15 mouse cellular contexts compared by ENCODE assay signal in the genomic region with DNA sequence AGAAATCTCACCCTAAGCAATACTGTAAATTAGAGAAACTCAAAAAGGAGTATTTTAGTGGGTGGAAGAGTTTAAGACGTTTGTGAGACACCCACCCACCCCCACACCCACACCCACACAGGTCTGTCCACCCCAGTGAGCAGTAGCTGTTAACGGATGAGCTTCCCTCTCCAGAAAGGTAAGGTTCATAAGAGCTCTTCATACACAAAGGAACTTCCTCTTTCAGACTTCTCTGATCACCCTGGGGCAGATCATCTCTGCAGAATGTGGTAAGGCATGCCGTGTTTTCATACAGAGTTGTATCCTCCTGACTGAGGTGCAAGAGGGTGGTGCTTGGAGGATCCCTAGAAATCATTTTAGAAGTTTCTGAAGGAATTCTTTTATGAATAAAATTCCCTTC.
DNase-seq lines count a peak whose midpoint lies in the region; ATAC-seq lines count a peak whose summit lies in the region.
"Had no signal": no experiment of that assay in that cellular context is flagged by ENCODE, and none has a peak within 500 bp of the region (broad histone marks: within the 10 kb centered on the region; RNA-seq: fewer than 3 reads in every experiment).

No protein-coding gene starts in this region.

- no peaks in the 10 kb centered on the region for H3K36me3 ChIP-seq in embryonic facial prominence, embryonic 13.5 days
- H3K36me3 ChIP-seq in embryonic facial prominence, embryonic 10.5 days (replicated peaks) = no peaks in the 10 kb centered on the region
- H3K36me3 ChIP-seq in heart, embryonic 15.5 days = no peaks in the 10 kb centered on the region
- H3K36me3 ChIP-seq in hindbrain, embryonic 14.5 days (replicated peaks; ENCODE audit: control insufficient read depth, insufficient read depth) = no peaks in the 10 kb centered on the region
- H3K36me3 ChIP-seq: neural tube, embryonic 12.5 days had no signal

- H3K27me3 ChIP-seq in embryonic facial prominence, embryonic 13.5 days = no peaks in the 10 kb centered on the region
- no peaks in the 10 kb centered on the region for H3K27me3 ChIP-seq in embryonic facial prominence, embryonic 10.5 days (replicated peaks; ENCODE audit: low read depth, poor library complexity, severe bottlenecking)
- H3K27me3 ChIP-seq in heart, embryonic 15.5 days = no peaks in the 10 kb centered on the region
- H3K27me3 ChIP-seq in hindbrain, embryonic 14.5 days (ENCODE audit: control insufficient read depth, insufficient read depth, low read length) = no peaks in the 10 kb centered on the region
- H3K27me3 ChIP-seq: neural tube, embryonic 12.5 days had no signal

- H3K9me3 ChIP-seq in embryonic facial prominence, embryonic 13.5 days = no peaks in the 10 kb centered on the region
- no peaks in the 10 kb centered on the region for H3K9me3 ChIP-seq in embryonic facial prominence, embryonic 10.5 days
- H3K9me3 ChIP-seq in heart, embryonic 15.5 days (replicated peaks) = no peaks in the 10 kb centered on the region
- H3K9me3 ChIP-seq in hindbrain, embryonic 14.5 days (ENCODE audit: control insufficient read depth, low read length) = no peaks in the 10 kb centered on the region
- H3K9me3 ChIP-seq: neural tube, embryonic 12.5 days had no signal

- no peak overlapping the region for H3K4me2 ChIP-seq in embryonic facial prominence, embryonic 13.5 days
- H3K4me2 ChIP-seq in heart, embryonic 15.5 days = no peak overlapping the region
- no peak overlapping the region for H3K4me2 ChIP-seq in hindbrain, embryonic 14.5 days (replicated peaks)
- H3K4me2 ChIP-seq: neural tube, embryonic 12.5 days had no signal

- no peak overlapping the region for H3K9ac ChIP-seq in embryonic facial prominence, embryonic 13.5 days
- H3K9ac ChIP-seq in heart, embryonic 15.5 days = no peak overlapping the region
- no peak overlapping the region for H3K9ac ChIP-seq in hindbrain, embryonic 14.5 days
- H3K9ac ChIP-seq: liver, embryonic 14.5 days; neural tube, embryonic 12.5 days had no signal

- 54% methylated on average over 3 of the region's 3 CpGs for WGBS in embryonic facial prominence, embryonic 13.5 days
- WGBS in embryonic facial prominence, embryonic 10.5 days = 68% methylated on average over 3 of the region's 3 CpGs
- WGBS in heart, embryonic 15.5 days = 56% methylated on average over 3 of the region's 3 CpGs
- WGBS in hindbrain, embryonic 14.5 days = 82% methylated on average over 3 of the region's 3 CpGs

- H3K27ac ChIP-seq in embryonic facial prominence, embryonic 13.5 days = peak overlapping the region; percentile 23; the same call in 1 of the 2 replicates
- no peak overlapping the region for H3K27ac ChIP-seq in embryonic facial prominence, embryonic 10.5 days (replicated peaks)
- H3K27ac ChIP-seq in heart, embryonic 15.5 days = peak overlapping the region; percentile 96
- no peak overlapping the region for H3K27ac ChIP-seq in hindbrain, embryonic 14.5 days
- H3K27ac ChIP-seq: liver, embryonic 14.5 days; neural tube, embryonic 12.5 days had no signal

- H3K4me3 ChIP-seq in embryonic facial prominence, embryonic 13.5 days = no peak overlapping the region
- no peak overlapping the region for H3K4me3 ChIP-seq in embryonic facial prominence, embryonic 10.5 days
- H3K4me3 ChIP-seq in heart, embryonic 15.5 days = no peak overlapping the region
- no peak overlapping the region for H3K4me3 ChIP-seq in hindbrain, embryonic 14.5 days (replicated peaks; ENCODE audit: low read length)
- H3K4me3 ChIP-seq: neural tube, embryonic 12.5 days had no signal

- no peaks in the 10 kb centered on the region for H3K4me1 ChIP-seq in embryonic facial prominence, embryonic 13.5 days
- H3K4me1 ChIP-seq in embryonic facial prominence, embryonic 10.5 days = peaks cover 8% of the 10 kb centered on the region; the same call in 1 of the 2 replicates
- H3K4me1 ChIP-seq in heart, embryonic 15.5 days (replicated peaks) = peaks cover 65% of the 10 kb centered on the region
- H3K4me1 ChIP-seq in hindbrain, embryonic 14.5 days (replicated peaks; ENCODE audit: control insufficient read depth, insufficient read depth, low read length) = no peaks in the 10 kb centered on the region
- H3K4me1 ChIP-seq: neural tube, embryonic 12.5 days had no signal

- no peak for DNase-seq in embryonic facial prominence, embryonic 10.5 days (ENCODE audit: low spot score)
- DNase-seq in heart, postnatal 4 days = no peak
- DNase-seq in B cell, adult 2 months = peak; percentile 9 to 17
- DNase-seq in embryo, embryonic 10.5 days (ENCODE audit: low spot score) = no peak
- DNase-seq in hindbrain, embryonic 14.5 days (ENCODE audit: low spot score) = no peak
- DNase-seq: adrenal gland, postnatal 25 days; right cerebral cortex, postnatal 14 days had no signal

- no peak for ATAC-seq in embryonic facial prominence, embryonic 13.5 days (ENCODE audit: insufficient number of reproducible peaks, insufficient read depth, low FRiP score, low TSS enrichment, low read depth)
- ATAC-seq in heart, embryonic 15.5 days (replicated peaks; ENCODE audit: insufficient number of reproducible peaks, insufficient read depth, low FRiP score, low read depth) = no peak
- ATAC-seq in monocyte, adult 5-6 weeks (replicated peaks; ENCODE audit: insufficient number of reproducible peaks, low FRiP score, low TSS enrichment, poor library complexity, severe bottlenecking) = peak; percentile 56; the same call in 1 of the 2 replicates
- ATAC-seq in hindbrain, embryonic 14.5 days (ENCODE audit: low FRiP score) = no peak
- ATAC-seq: intestine, embryonic 16.5 days; lung, postnatal 0 days; midbrain, embryonic 16.5 days had no signal

Comparison
In these comparisons a context has a peak if more than half of its experiments do, and no peak if none do; other contexts are left out.
1. H3K27ac ChIP-seq: peak in embryonic facial prominence, embryonic 13.5 days (single experiment) and heart, embryonic 15.5 days (single experiment); none in embryonic facial prominence, embryonic 10.5 days (single experiment) and hindbrain, embryonic 14.5 days (single experiment).
2. DNase-seq: peak in B cell, adult 2 months (2 of 2); none in embryonic facial prominence, embryonic 10.5 days (single experiment), heart, postnatal 4 days (single experiment), embryo, embryonic 10.5 days (single experiment) and hindbrain, embryonic 14.5 days (single experiment).